Comparison of ENCODE assay signal across 8 mouse cellular contexts in genomic region chr7:25077414-25077755, GRCm38 (mm10). TPM values are rescaled to one million over a fixed set of nuclear protein-coding genes. Genes with fewer than 3 reads are reported as not detected.
A peak's percentile ranks its signal among the peaks of the same experiment; 100 is the strongest.
DNase-seq lines count a peak whose midpoint lies in the region; ATAC-seq and TF ChIP-seq lines count a peak whose summit lies in the region.

No protein-coding gene starts in this region.

- H3K9me3 ChIP-seq in hindbrain, embryonic 15.5 days = no peaks in the 10 kb centered on the region
- H3K9me3 ChIP-seq in midbrain, embryonic 15.5 days = no peaks in the 10 kb centered on the region

- H3K9ac ChIP-seq in hindbrain, embryonic 15.5 days = peak overlapping the region; percentile 94
- peak overlapping the region; percentile 89 for H3K9ac ChIP-seq in midbrain, embryonic 15.5 days

- ATAC-seq in hindbrain, embryonic 15.5 days (ENCODE audit: low FRiP score, low read depth) = peak; percentile 36; the same call in 1 of the 2 replicates
- peak; percentile 41; the same call in 1 of the 2 replicates for ATAC-seq in midbrain, embryonic 15.5 days (replicated peaks)
- ATAC-seq in cerebellum, adult (ENCODE audit: insufficient number of reproducible peaks, low FRiP score, low TSS enrichment) = no peak

- H3K36me3 ChIP-seq in hindbrain, embryonic 15.5 days = peaks cover 27% of the 10 kb centered on the region
- H3K36me3 ChIP-seq in midbrain, embryonic 15.5 days (replicated peaks) = peaks cover 28% of the 10 kb centered on the region

- no peaks in the 10 kb centered on the region for H3K27me3 ChIP-seq in hindbrain, embryonic 15.5 days
- H3K27me3 ChIP-seq in midbrain, embryonic 15.5 days (replicated peaks) = no peaks in the 10 kb centered on the region

- H3K4me2 ChIP-seq in hindbrain, embryonic 15.5 days = peak overlapping the region; percentile 75
- H3K4me2 ChIP-seq in midbrain, embryonic 15.5 days = peak overlapping the region; percentile 70

- no peak for DNase-seq in layer of hippocampus, adult 2 months (ENCODE audit: low spot score in 2 of 2)
- DNase-seq in layer of hippocampus, postnatal 10 days (ENCODE audit: low spot score in 2 of 2) = no peak
- no peak for DNase-seq in urinary bladder, adult 18-20 months (ENCODE audit: low spot score in 2 of 2)
- no peak for DNase-seq in frontal cortex, postnatal 10 days (ENCODE audit: low spot score in 2 of 2)

- peak overlapping the region; percentile 89 for H3K4me3 ChIP-seq in layer of hippocampus, adult 2 months
- peak overlapping the region; percentile 71 for H3K4me3 ChIP-seq in brown adipose tissue, adult 24 weeks (ENCODE audit: insufficient read depth, low read depth, low read length)
- peak overlapping the region; percentile 81 for H3K4me3 ChIP-seq in hindbrain, embryonic 15.5 days
- H3K4me3 ChIP-seq in midbrain, embryonic 15.5 days = peak overlapping the region; percentile 87

- under 1% methylated on average over 33 of the region's 33 CpGs for WGBS in hindbrain, embryonic 15.5 days
- under 1% methylated on average over 33 of the region's 33 CpGs for WGBS in midbrain, embryonic 15.5 days

- peak overlapping the region; percentile 95 for H3K27ac ChIP-seq in layer of hippocampus, adult 2 months
- H3K27ac ChIP-seq in brown adipose tissue, adult 24 weeks (replicated peaks; ENCODE audit: low read depth, low read length) = 0 out of 2 replicates have a peak overlapping the region, but pooled peaks have one; percentile 22
- H3K27ac ChIP-seq in hindbrain, embryonic 15.5 days (replicated peaks) = peak overlapping the region; percentile 92
- H3K27ac ChIP-seq in midbrain, embryonic 15.5 days = peak overlapping the region; percentile 95

- TF ChIP-seq CTCF in layer of hippocampus, adult 2 months (conservative IDR thresholded peaks at IDR 0.05) = no peak

- peaks cover 11% of the 10 kb centered on the region for H3K4me1 ChIP-seq in brown adipose tissue, adult 24 weeks (ENCODE audit: control insufficient read depth, insufficient read depth, insufficient read length, low read length)
- H3K4me1 ChIP-seq in hindbrain, embryonic 15.5 days (replicated peaks) = peaks cover 43% of the 10 kb centered on the region
- H3K4me1 ChIP-seq in midbrain, embryonic 15.5 days = peaks cover 41% of the 10 kb centered on the region

RNA-seq across cellular contexts. Expression of gene Zfp574, which starts 5.0 kb away (rescaled TPM):
- 10 to 100 TPM; 29.3 to 30.3 TPM for total RNA-seq in layer of hippocampus, adult 2 months (2021)
- 10 to 100 TPM; 21.4 to 23.2 TPM for total RNA-seq in layer of hippocampus, postnatal 10 days (2021)
- polyA plus RNA-seq in brown adipose tissue, adult 24 weeks (2012; ENCODE audit: insufficient read depth, insufficient read length, missing spikeins) = 5.9 and 7.6 TPM in 2 replicates
- 33.9 and 37.7 TPM in 2 replicates for polyA plus RNA-seq in hindbrain, embryonic 15.5 days (2015; fragmentation: Nextera tagmentation; extraction: Ambion mirVana)
- 39.1 and 41.3 TPM in 2 replicates for polyA plus RNA-seq in midbrain, embryonic 15.5 days (2015; fragmentation: Nextera tagmentation; extraction: Ambion mirVana)

RNA-seq across cellular contexts. Expression of gene Grik5, which starts 5.2 kb away (rescaled TPM):
- 100 to 1,000 TPM; 247 to 248 TPM for total RNA-seq in layer of hippocampus, adult 2 months (2021)
- total RNA-seq in layer of hippocampus, postnatal 10 days (2021) = 100 to 1,000 TPM; 236 to 252 TPM
- polyA plus RNA-seq in brown adipose tissue, adult 24 weeks (2012; ENCODE audit: insufficient read depth, insufficient read length, missing spikeins) = 2.8 and 3.5 TPM in 2 replicates
- 18.3 and 18.5 TPM in 2 replicates for polyA plus RNA-seq in hindbrain, embryonic 15.5 days (2015; fragmentation: Nextera tagmentation; extraction: Ambion mirVana)
- 19.5 and 22.1 TPM in 2 replicates for polyA plus RNA-seq in midbrain, embryonic 15.5 days (2015; fragmentation: Nextera tagmentation; extraction: Ambion mirVana)

Comparison
In these comparisons a context has a peak if more than half of its experiments do, and no peak if none do; other contexts are left out.
1. H3K27ac ChIP-seq: peak in every context shown above with its lines; median percentile 95 in layer of hippocampus, adult 2 months; 95 in midbrain, embryonic 15.5 days; 92 in hindbrain, embryonic 15.5 days; 22 in brown adipose tissue, adult 24 weeks.